Mouse (Mus musculus) MEL (cell line): ENCODE measurements around the gene Podxl.

Experiments
- CTCF ChIP-seq, 3 experiments: IDR thresholded peaks in 2 of 3; conservative IDR thresholded peaks in 1 of 3; 2 replicates each; pipeline ENCODE4 v1.5.1; 2011 to 2012; ENCODE audit warnings: low read length in 3 of 3, low read depth in 2 of 3, mild to moderate bottlenecking in 2 of 3, improper control_type of control experiment in 1 of 3, inconsistent platforms in 1 of 3, mixed read lengths in 1 of 3, moderate library complexity in 1 of 3; ENCODE audit not compliant: control insufficient read depth in 1 of 3, insufficient read depth in 1 of 3, poor library complexity in 1 of 3, severe bottlenecking in 1 of 3
- EP300 ChIP-seq, 2 experiments: IDR thresholded peaks; 2 replicates each; pipeline ENCODE4 v1.6.1; 2011; ENCODE audit warnings: improper control_type of control experiment in 2 of 2, low read length in 2 of 2, low read depth in 1 of 2, mild to moderate bottlenecking in 1 of 2
- GATA1 ChIP-seq: IDR thresholded peaks from 2 replicates; pipeline ENCODE4 v1.6.1; 2011; ENCODE audit warnings: low read depth, low read length, improper control_type of control experiment
- KAT2A ChIP-seq: conservative IDR thresholded peaks from 2 replicates; pipeline ENCODE4 v1.6.1; 2012; ENCODE audit warnings: low read depth, low read length, improper control_type of control experiment, inconsistent platforms
- MAFK ChIP-seq: IDR thresholded peaks from 2 replicates; pipeline ENCODE4 v1.6.1; 2011; ENCODE audit warnings: low read depth, mild to moderate bottlenecking, low read length, improper control_type of control experiment, borderline replicate concordance
- POLR2A ChIP-seq, 2 experiments: IDR thresholded peaks; 2 replicates each; pipeline ENCODE4 v1.6.1; 2011 to 2012; ENCODE audit warnings: low read length in 2 of 2, mild to moderate bottlenecking in 2 of 2, control low read depth in 1 of 2, improper control_type of control experiment in 1 of 2, low read depth in 1 of 2, moderate library complexity in 1 of 2; ENCODE audit not compliant: control insufficient read depth in 1 of 2, insufficient read depth in 1 of 2, poor library complexity in 1 of 2
- RAD21 ChIP-seq: IDR thresholded peaks from 2 replicates; pipeline ENCODE4 v1.6.1; 2011; ENCODE audit warnings: mild to moderate bottlenecking, low read depth, low read length, improper control_type of control experiment
- SIN3A ChIP-seq: IDR thresholded peaks from 2 replicates; pipeline ENCODE4 v1.6.1; 2012; ENCODE audit warnings: low read length, improper control_type of control experiment, inconsistent platforms
- SMC3 ChIP-seq: IDR thresholded peaks from 2 replicates; pipeline ENCODE4 v1.6.1; 2011; ENCODE audit warnings: low read depth, low read length, improper control_type of control experiment
- USF1 ChIP-seq: IDR thresholded peaks from 2 replicates; pipeline ENCODE4 v1.6.1; 2014; ENCODE audit warnings: low read depth, mild to moderate bottlenecking, inconsistent platforms, low read length, improper control_type of control experiment, moderate library complexity
- ZKSCAN1 ChIP-seq: IDR thresholded peaks from 2 replicates; pipeline ENCODE4 v1.6.1; 2012; ENCODE audit warnings: low read depth, mild to moderate bottlenecking, inconsistent platforms, low read length, improper control_type of control experiment, moderate library complexity

DNA sequence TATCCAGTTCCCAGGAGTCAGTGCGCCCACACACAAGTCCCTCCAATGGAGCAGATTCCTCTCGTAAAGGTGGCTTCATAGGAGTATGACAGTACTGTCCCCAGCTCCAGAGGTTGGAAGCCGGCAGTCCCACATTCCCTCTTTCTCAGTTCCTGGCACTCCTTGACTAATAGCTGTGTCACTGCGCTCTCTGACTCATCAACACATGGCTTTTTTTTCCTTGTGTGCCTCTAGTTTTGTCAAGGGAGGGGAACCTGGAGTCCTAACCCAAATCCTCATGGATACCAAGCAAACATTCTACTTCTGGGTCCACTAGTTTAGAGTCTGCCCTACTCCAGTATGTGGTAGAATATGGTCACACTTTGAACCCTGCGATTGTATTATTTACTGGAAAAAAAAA is 29.1 kb downstream of the Podxl start:
- TF ChIP-seq SMC3 = no peak
- no peak for TF ChIP-seq USF1
- no peak for TF ChIP-seq POLR2A (IDR thresholded peaks at IDR 0.05; ENCODE audit: control insufficient read depth in 1 of 2, insufficient read depth in 1 of 2, low read depth in 1 of 2, low read length in 2 of 2, poor library complexity in 1 of 2)
- TF ChIP-seq EP300 (IDR thresholded peaks at IDR 0.05; ENCODE audit: low read depth in 1 of 2, low read length in 2 of 2) = no peak
- no peak for TF ChIP-seq CTCF (IDR thresholded peaks at IDR 0.05 in 2 of 3, conservative IDR thresholded peaks at IDR 0.05 in 1 of 3; ENCODE audit: control insufficient read depth in 1 of 3, insufficient read depth in 1 of 3, low read depth in 2 of 3, low read length in 3 of 3, poor library complexity in 1 of 3, severe bottlenecking in 1 of 3)
- TF ChIP-seq GATA1 = no peak
- TF ChIP-seq SIN3A = no peak
- no peak for TF ChIP-seq RAD21
- TF ChIP-seq MAFK = no peak
- no peak for TF ChIP-seq KAT2A
- TF ChIP-seq ZKSCAN1 = no peak
